Mouse (Mus musculus) lung, postnatal 0 days (tissue): ENCODE data around the gene Gm28374.

ENCODE experiments used
- CTCF ChIP-seq: IDR thresholded peaks from 2 replicates; pipeline ENCODE4 v1.5.1; 2016; ENCODE audit warnings: antibody characterized with exemption, mild to moderate bottlenecking
- EP300 ChIP-seq: IDR thresholded peaks from 2 replicates; pipeline ENCODE4 v1.6.1; 2016; ENCODE audit warnings: antibody characterized with exemption, mild to moderate bottlenecking, control low read depth

- TF ChIP-seq CTCF (no peak), EP300 (no peak)
Measured at GRCm38 (mm10) chr19:6097847-6098246, 15.8 kb upstream of the Gm28374 start.
